Mouse (Mus musculus): ENCODE data around the gene Pabpc1l.

- TF ChIP-seq POLR2A (IDR thresholded peaks at IDR 0.05; ENCODE audit: insufficient read depth, low read length) = no peak
- TF ChIP-seq EP300 (IDR thresholded peaks at IDR 0.05; ENCODE audit: insufficient read depth, low read depth, low read length) = no peak
Measured at GRCm38 (mm10) chr2:164015304-164015703, 9.9 kb upstream of the Pabpc1l start.

All from ES-Bruce4 (cell line).